Mouse (Mus musculus) mouse embryonic stem cell (cell line): ENCODE measurements around the gene Glra4.

Experiments used
- in situ Hi-C, 2 experiments: fragments of 300-500 bp; cut with MboI; formaldehyde crosslinking; loops; 1 replicate in 1 of 2; 3 replicates in 1 of 2; pipeline ENCODE4 v1.14.3; 2019 to 2020; ENCODE audit warnings: low sequenced_read_pairs in 2 of 2, low pct_unique_long_range_greater_than_20kb in 1 of 2, mixed read lengths in 1 of 2; ENCODE audit not compliant: unreplicated experiment in 1 of 2

Glra4 gene

GRCm38 (mm10) chrX:136780041-136780440 is at the start of gene Glra4:
Gene Glra4 (minus strand): TSS chrX:136780141.
- in situ Hi-C loops = no loop called here

GRCm38 (mm10) chrX:136828610-136829009 is 48.7 kb upstream of the Glra4 start:
- in situ Hi-C loops = loop anchor here in 1 of 2 experiments (10.0 to 25.0 kb wide), 2 partner anchors 64 to 216 kb away; no protein-coding TSS in a partner anchor

GRCm38 (mm10) chrX:136825016-136825415 is 45.1 kb upstream of the Glra4 start:
- in situ Hi-C loops = loop anchor here in 1 of 2 experiments (10.0 to 25.0 kb wide), 2 partner anchors 60 to 213 kb away; no protein-coding TSS in a partner anchor

GRCm38 (mm10) chrX:136822371-136822770 is 42.4 kb upstream of the Glra4 start, which contains the start of gene Plp1:
Gene Plp1 (plus strand): TSS chrX:136822671.
- in situ Hi-C loops = loop anchor here in 1 of 2 experiments (10.0 kb wide), 1 partner anchor 58 kb away; no protein-coding TSS in a partner anchor

GRCm38 (mm10) chrX:136820250-136820649 is 40.3 kb upstream of the Glra4 start:
- in situ Hi-C loops = loop anchor here in 1 of 2 experiments (10.0 kb wide), 1 partner anchor 55 kb away; no protein-coding TSS in a partner anchor

GRCm38 (mm10) chrX:136819752-136820151 is 39.8 kb upstream of the Glra4 start:
- in situ Hi-C loops = loop anchor here in 1 of 2 experiments (10.0 kb wide), 1 partner anchor 55 kb away; no protein-coding TSS in a partner anchor

GRCm38 (mm10) chrX:136797223-136797622 is 17.3 kb upstream of the Glra4 start:
- in situ Hi-C loops = no loop called here

GRCm38 (mm10) chrX:136789446-136789845 is 9.5 kb upstream of the Glra4 start:
- in situ Hi-C loops = no loop called here

GRCm38 (mm10) chrX:136779262-136779661 is 679 bp downstream of the Glra4 start:
- in situ Hi-C loops = no loop called here

GRCm38 (mm10) chrX:136778046-136778445 is 1.9 kb downstream of the Glra4 start:
- in situ Hi-C loops = no loop called here

GRCm38 (mm10) chrX:136773035-136773434 is 6.9 kb downstream of the Glra4 start:
- in situ Hi-C loops = no loop called here

- in situ Hi-C loops = loop anchor here in 1 of 2 experiments (10.0 kb wide), 1 partner anchor 63 kb away; the partner anchor contains the start of gene Plp1
These were observed 18.6 kb downstream of the Glra4 start for GRCm38 (mm10) chrX:136761103-136762074.

- in situ Hi-C loops = no loop called here
These were observed 24.5 kb downstream of the Glra4 start for GRCm38 (mm10) chrX:136755464-136755863.

- in situ Hi-C loops = loop anchor here in 1 of 2 experiments (25.0 kb wide), 1 partner anchor 388 kb away; no protein-coding TSS in a partner anchor
These were observed 30.6 kb downstream of the Glra4 start for GRCm38 (mm10) chrX:136749329-136749728.

- in situ Hi-C loops = loop anchor here in 1 of 2 experiments (25.0 kb wide), 1 partner anchor 393 kb away; no protein-coding TSS in a partner anchor
These were observed 35.3 kb downstream of the Glra4 start for GRCm38 (mm10) chrX:136744663-136745062.

- in situ Hi-C loops = loop anchor here in 1 of 2 experiments (25.0 kb wide), 1 partner anchor 394 kb away; no protein-coding TSS in a partner anchor
These were observed 36.5 kb downstream of the Glra4 start, which contains the start of gene Morf4l2 for GRCm38 (mm10) chrX:136743459-136743858. Gene Morf4l2 (minus strand): TSS chrX:136743690.

- in situ Hi-C loops = loop anchor here in 1 of 2 experiments (25.0 kb wide), 1 partner anchor 395 kb away; no protein-coding TSS in a partner anchor
These were observed 37.3 kb downstream of the Glra4 start for GRCm38 (mm10) chrX:136742661-136743103.

- in situ Hi-C loops = loop anchor here in 1 of 2 experiments (25.0 kb wide), 1 partner anchor 395 kb away; no protein-coding TSS in a partner anchor
These were observed 37.7 kb downstream of the Glra4 start for GRCm38 (mm10) chrX:136742241-136742640.
